Mouse (Mus musculus) kidney, adult 2 months (tissue): ENCODE measurements around the gene Tyk2. TPM values are rescaled to one million over a fixed set of nuclear protein-coding genes. Genes with fewer than 3 reads are reported as not detected.

Source experiments
- DNase-seq: peaks from one replicate; pipeline ENCODE4 v3.0.0; 2021
- H3K27ac ChIP-seq: fragments of 200-500 bp; 2 replicates; pipeline ENCODE4 v1.5.1; 2012; ENCODE audit warnings: low read depth, low read length, control low read depth, inconsistent platforms; ENCODE audit not compliant: insufficient read depth
- H3K27me3 ChIP-seq: fragments of 200-500 bp; replicated peaks from 2 replicates; pipeline ENCODE4 v1.6.1; 2012; ENCODE audit warnings: mild to moderate bottlenecking, moderate library complexity, low read length, inconsistent platforms; ENCODE audit not compliant: control insufficient read depth, insufficient read depth
- H3K36me3 ChIP-seq: fragments of 200-500 bp; 2 replicates; pipeline ENCODE4 v1.6.1; 2012; ENCODE audit warnings: mild to moderate bottlenecking, moderate library complexity, low read length, inconsistent platforms; ENCODE audit not compliant: control insufficient read depth, insufficient read depth
- H3K4me1 ChIP-seq: fragments of 200-500 bp; 2 replicates; pipeline ENCODE4 v1.6.1; 2011; ENCODE audit warnings: low read length; ENCODE audit not compliant: control insufficient read depth, insufficient read depth
- H3K4me3 ChIP-seq: fragments of 200-500 bp; 2 replicates; pipeline ENCODE4 v1.5.1; 2011; ENCODE audit warnings: mild to moderate bottlenecking, low read depth, low read length, control low read depth; ENCODE audit not compliant: insufficient read depth
- CTCF ChIP-seq: fragments of 200-500 bp; conservative IDR thresholded peaks from 2 replicates; pipeline ENCODE4 v1.5.1; 2011; ENCODE audit warnings: low read depth, mild to moderate bottlenecking, control low read depth, low read length, moderate library complexity, mixed read lengths; ENCODE audit not compliant: insufficient read depth, insufficient read length
- POLR2A ChIP-seq: fragments of 200-500 bp; IDR thresholded peaks from one replicate; pipeline ENCODE4 v1.6.1; 2011; ENCODE audit warnings: low read depth, low read length, control low read depth
- WGBS: fragments of 180-500 bp; shearing (Covaris S2); methylation state at CpG from one replicate; pipeline ENCODE4 v1.1.7; 2018; 5-methylcytosine and 5-hydroxymethylcytosine counted together
- polyA plus RNA-seq: library from polyadenylated mRNA; depleted of rRNA; stranded (reverse); fragments of >200 nt; gene quantifications from 2 replicates; pipeline ENCODE4 v1.2.3, GENCODE M21; 2012

Tyk2 gene
- polyA plus RNA-seq, 1 experiment, result 17.0 TPM

DNA sequence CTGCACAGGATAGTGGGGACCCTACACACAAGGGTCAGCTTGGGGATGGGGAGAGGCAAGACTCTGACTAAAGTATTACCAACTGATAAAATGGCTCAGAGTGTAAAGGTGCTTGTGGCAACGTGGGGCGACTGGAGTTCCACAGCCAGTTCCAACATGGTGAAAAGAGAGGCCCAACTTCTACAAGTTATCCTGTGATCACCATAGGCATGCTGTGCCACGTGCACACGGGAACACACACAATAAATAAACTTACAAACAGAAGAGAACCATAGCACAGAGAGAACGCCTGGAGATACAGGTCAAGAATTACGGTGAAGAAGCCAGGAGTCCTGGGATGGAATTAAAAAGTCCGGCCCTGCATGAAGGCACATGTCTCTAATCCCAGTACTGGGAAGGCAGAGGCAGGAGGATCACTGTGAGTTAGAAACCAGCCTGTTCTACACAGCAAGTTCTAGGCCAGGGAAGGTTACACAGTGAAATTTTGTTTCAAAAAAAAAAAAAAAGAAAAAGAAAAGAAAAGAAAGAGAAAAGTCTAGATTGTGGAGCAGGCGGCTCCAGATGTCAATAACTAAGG lies 18.1 kb upstream of the Tyk2 start:
- Histone ChIP-seq H3K36me3 (no peaks in the 10 kb centered on the region), H3K4me1 (peaks cover 16% of the 10 kb centered on the region; the same call in 1 of the 2 replicates), H3K27me3 (no peaks in the 10 kb centered on the region), H3K4me3 (peak overlapping the region; percentile 88), H3K27ac (no peak overlapping the region)
- TF ChIP-seq POLR2A (no peak), CTCF (no peak)
- no peak for DNase-seq
- 3% methylated on average over 8 of the region's 8 CpGs for WGBS

- H3K36me3 ChIP-seq, result no peaks in the 10 kb centered on the region
- TF ChIP-seq CTCF (no peak), POLR2A (no peak)
- no peak overlapping the region for H3K27ac ChIP-seq
- no peaks in the 10 kb centered on the region for H3K27me3 ChIP-seq
- no peak overlapping the region; the same call in 1 of the 2 replicates for H3K4me3 ChIP-seq
- no peak for DNase-seq
- peaks cover 16% of the 10 kb centered on the region; the same call in 1 of the 2 replicates for H3K4me1 ChIP-seq
Measured at GRCm38 (mm10) chr9:21148427-21148826, 17.4 kb upstream of the Tyk2 start.

GRCm38 (mm10) chr9:21146722-21147121 lies 15.7 kb upstream of the Tyk2 start:
- Histone ChIP-seq H3K27ac (no peak overlapping the region), H3K36me3 (no peaks in the 10 kb centered on the region; the same call in none of the 2 replicates), H3K4me1 (peaks cover 16% of the 10 kb centered on the region; the same call in 1 of the 2 replicates), H3K27me3 (no peaks in the 10 kb centered on the region), H3K4me3 (no peak overlapping the region)
- DNase-seq, result peak; percentile 51
- TF ChIP-seq CTCF (no peak), POLR2A (no peak)
- 24% methylated on average over 10 of the region's 10 CpGs for WGBS

DNA sequence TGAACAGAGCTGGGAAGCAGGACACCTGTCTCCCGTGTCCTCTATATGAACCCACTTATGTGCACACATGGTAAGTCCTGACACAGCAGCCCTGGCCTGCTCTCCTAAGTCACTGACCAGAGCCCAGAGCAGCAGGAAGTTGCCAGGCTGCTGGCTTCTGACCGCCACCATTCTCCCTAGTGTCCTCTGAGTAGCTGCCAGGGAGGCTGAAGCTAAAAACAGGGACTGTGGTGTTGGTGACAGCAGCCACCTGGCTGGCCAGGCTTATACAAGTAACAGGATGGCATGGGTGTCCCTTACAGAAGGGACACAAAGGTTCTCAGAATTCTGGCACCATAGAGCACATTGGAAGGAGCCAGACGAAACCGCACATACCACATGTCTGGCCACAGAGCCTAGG lies 14.4 kb upstream of the Tyk2 start:
- no peak overlapping the region for H3K27ac ChIP-seq
- 86% methylated on average over 4 of the region's 4 CpGs for WGBS
- H3K4me3 ChIP-seq, result no peak overlapping the region
- no peaks in the 10 kb centered on the region; the same call in none of the 2 replicates for H3K36me3 ChIP-seq
- H3K27me3 ChIP-seq, result no peaks in the 10 kb centered on the region
- TF ChIP-seq POLR2A, result no peak
- no peak for TF ChIP-seq CTCF
- peaks cover 16% of the 10 kb centered on the region; the same call in 1 of the 2 replicates for H3K4me1 ChIP-seq
- DNase-seq, result no peak

- no peaks in the 10 kb centered on the region for H3K27me3 ChIP-seq
- no peak for DNase-seq
- WGBS, result 92% methylated on average over 3 of the region's 3 CpGs
- no peak for TF ChIP-seq CTCF
- peaks cover 16% of the 10 kb centered on the region; the same call in 1 of the 2 replicates for H3K4me1 ChIP-seq
- H3K4me3 ChIP-seq, result no peak overlapping the region
- H3K36me3 ChIP-seq, result no peaks in the 10 kb centered on the region; the same call in none of the 2 replicates
- no peak overlapping the region for H3K27ac ChIP-seq
Measured at GRCm38 (mm10) chr9:21144361-21144760, 13.3 kb upstream of the Tyk2 start.

DNA sequence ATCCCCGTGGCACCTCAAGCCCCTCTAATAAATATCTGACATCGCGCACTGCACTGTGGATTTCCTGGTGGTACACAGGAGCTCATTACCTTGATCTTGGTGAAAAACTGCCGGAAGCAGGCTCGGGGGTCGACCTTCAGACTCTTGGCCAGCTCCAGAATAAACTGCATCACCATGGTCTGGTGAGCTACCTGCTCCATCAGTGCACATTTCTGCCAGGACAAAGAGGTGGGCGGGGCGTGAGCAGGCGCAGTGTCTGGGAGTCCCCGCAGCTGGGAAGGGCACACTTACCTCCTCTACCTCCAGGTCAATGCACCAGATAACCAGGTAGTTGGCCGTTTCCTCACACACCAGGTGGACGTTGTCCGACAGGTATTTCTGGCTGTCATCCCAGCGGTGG lies 10.9 kb upstream of the Tyk2 start:
- Histone ChIP-seq H3K36me3 (no peaks in the 10 kb centered on the region; the same call in none of the 2 replicates), H3K27me3 (no peaks in the 10 kb centered on the region), H3K4me3 (no peak overlapping the region), H3K4me1 (peaks cover 1% of the 10 kb centered on the region; the same call in 1 of the 2 replicates), H3K27ac (no peak overlapping the region)
- no peak for DNase-seq
- 82% methylated on average over 14 of the region's 14 CpGs for WGBS
- no peak for TF ChIP-seq POLR2A
- no peak for TF ChIP-seq CTCF

DNA sequence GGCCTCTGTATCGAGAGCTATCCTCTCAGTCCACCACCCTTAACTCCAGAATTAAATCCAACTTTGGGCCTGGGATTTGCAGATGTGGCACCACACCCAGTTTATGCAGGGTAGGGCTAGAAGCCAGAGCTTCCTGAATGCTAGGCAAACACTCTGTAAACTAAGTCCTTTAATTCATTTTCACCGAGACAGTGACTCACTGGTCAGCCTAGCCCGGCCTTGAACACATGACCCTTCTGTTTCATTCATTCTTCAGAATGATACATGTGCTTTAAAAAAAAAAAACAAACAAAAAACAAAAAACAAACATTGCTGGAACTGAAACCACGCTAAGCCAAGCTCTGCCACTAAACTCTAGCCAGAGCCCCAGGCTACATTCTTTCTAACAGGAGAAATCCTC lies 7.3 kb upstream of the Tyk2 start:
- 70% methylated on average over 4 of the region's 4 CpGs for WGBS
- Histone ChIP-seq H3K36me3 (no peaks in the 10 kb centered on the region; the same call in none of the 2 replicates), H3K27ac (no peak overlapping the region), H3K4me1 (peaks cover 6% of the 10 kb centered on the region), H3K27me3 (no peaks in the 10 kb centered on the region), H3K4me3 (no peak overlapping the region)
- no peak for DNase-seq
- no peak for TF ChIP-seq POLR2A
- TF ChIP-seq CTCF, result no peak
